Mouse (Mus musculus) testis, adult 2 months (tissue): ENCODE measurements at regions not wholly inside any gene's neighbourhood (a gene's known extent, or its start where the extent isn't known, plus 50 kb on each side); places are given as distances from the start of the nearest gene placed in this dataset.

ENCODE experiments used
- CTCF ChIP-seq: fragments of 200-500 bp; IDR thresholded peaks from 2 replicates; pipeline ENCODE4 v1.5.1; 2012; ENCODE audit warnings: low read depth, mild to moderate bottlenecking, inconsistent platforms, low read length, moderate library complexity; ENCODE audit not compliant: control insufficient read depth, insufficient read depth, insufficient replicate concordance
- POLR2A ChIP-seq: fragments of 200-500 bp; IDR thresholded peaks from 2 replicates; pipeline ENCODE4 v1.6.1; 2012; ENCODE audit warnings: low read depth, mild to moderate bottlenecking, inconsistent platforms, low read length, moderate library complexity; ENCODE audit not compliant: control insufficient read depth

GRCm38 (mm10) chr12:54378576-54378975 is 174.9 kb upstream of the Egln3 start:
- no peak for TF ChIP-seq POLR2A
- no peak for TF ChIP-seq CTCF
